Mouse (Mus musculus) C2C12 (cell line): ENCODE data around the gene Cyp2a22. TPM values are rescaled to one million over a fixed set of nuclear protein-coding genes. Genes with fewer than 3 reads are reported as not detected.

Source experiments
- polyA plus RNA-seq: library from polyadenylated mRNA; unstranded; fragments of >200 nt; fragmentation: generic; extraction: Trizol; gene quantifications from one replicate; pipeline ENCODE4 v1.2.1, GENCODE M21; 2012; ENCODE audit warnings: missing spikeins

The Cyp2a22 gene
- polyA plus RNA-seq, 1 experiment, result not detected

Other genes with a start within 250 kb of the Cyp2a22 start
- gene Cyp2b19, start 182.2 kb downstream of the Cyp2a22 start, polyA plus RNA-seq, result not detected
- not detected for gene Cyp2g1, start 130.5 kb downstream of the Cyp2a22 start, polyA plus RNA-seq
- gene Cyp2a5, start 104.1 kb downstream of the Cyp2a22 start, polyA plus RNA-seq, result not detected
- not detected for gene Cyp2a12, start 89.7 kb upstream of the Cyp2a22 start, polyA plus RNA-seq
- not detected for gene Cyp2f2, start 180.5 kb upstream of the Cyp2a22 start, polyA plus RNA-seq
- gene Cyp2t4, start 214.3 kb upstream of the Cyp2a22 start, polyA plus RNA-seq, result not detected
- 68.8 TPM for gene Egln2, start 227.4 kb upstream of the Cyp2a22 start, polyA plus RNA-seq
- 46.6 TPM for gene Rab4b, start 239.5 kb upstream of the Cyp2a22 start, polyA plus RNA-seq
- gene Gm21983, start 241.7 kb upstream of the Cyp2a22 start, polyA plus RNA-seq, result 0.06 TPM
- gene Mia, start 241.8 kb upstream of the Cyp2a22 start, polyA plus RNA-seq, result 0.26 TPM